Mouse (Mus musculus) kidney, embryonic 14.5 days (tissue): ENCODE measurements at regions not wholly inside any gene's neighbourhood (a gene's known extent, or its start where the extent isn't known, plus 50 kb on each side); places are given as distances from the start of the nearest gene placed in this dataset.

ENCODE experiments used
- ATAC-seq: fragments of 200-750 bp; cut with Nextera tagmentation; 2 replicates; pipeline ENCODE4 v1.8.0; 2017; ENCODE audit warnings: moderate number of reproducible peaks, mild to moderate bottlenecking, moderate TSS enrichment, moderate library complexity; ENCODE audit not compliant: low FRiP score, low TSS enrichment
- H3K27ac ChIP-seq: fragments of 300-500 bp; sonication (generic); 2 replicates; pipeline ENCODE4 v1.5.1; 2014; ENCODE audit warnings: low read depth, mild to moderate bottlenecking, low read length, moderate library complexity, mixed read lengths
- H3K27me3 ChIP-seq: fragments of 300-500 bp; sonication (generic); 2 replicates; pipeline ENCODE4 v1.6.1; 2014; ENCODE audit warnings: mild to moderate bottlenecking, low read length; ENCODE audit not compliant: control insufficient read depth, insufficient read depth
- H3K36me3 ChIP-seq: fragments of 300-500 bp; sonication (generic); 2 replicates; pipeline ENCODE4 v1.6.1; 2014; ENCODE audit warnings: low read length, mixed read lengths; ENCODE audit not compliant: control insufficient read depth, insufficient read depth
- H3K4me1 ChIP-seq: fragments of 300-500 bp; sonication (generic); 2 replicates; pipeline ENCODE4 v1.6.1; 2014; ENCODE audit warnings: low read length, mixed read lengths; ENCODE audit not compliant: control insufficient read depth, insufficient read depth
- H3K4me2 ChIP-seq: fragments of 300-500 bp; sonication (generic); replicated peaks from 2 replicates; pipeline ENCODE4 v1.6.1; 2014; ENCODE audit warnings: low read depth, mild to moderate bottlenecking, low read length
- H3K4me3 ChIP-seq: fragments of 300-500 bp; sonication (generic); 2 replicates; pipeline ENCODE4 v1.5.1; 2014; ENCODE audit warnings: mild to moderate bottlenecking, low read length
- H3K9ac ChIP-seq: fragments of 300-500 bp; sonication (generic); 2 replicates; pipeline ENCODE4 v1.6.1; 2014; ENCODE audit warnings: low read depth, mild to moderate bottlenecking, low read length, moderate library complexity
- H3K9me3 ChIP-seq: fragments of 300-500 bp; sonication (generic); 2 replicates; pipeline ENCODE4 v1.6.1; 2016; ENCODE audit warnings: low read length; ENCODE audit not compliant: control insufficient read depth
- WGBS: fragments of 180-500 bp; shearing (Covaris S2); extraction: QIAGEN DNeasy Blood & Tissue Kit; methylation state at CpG from one replicate; pipeline ENCODE4 v1.1.7; 2014; 5-methylcytosine and 5-hydroxymethylcytosine counted together

DNA sequence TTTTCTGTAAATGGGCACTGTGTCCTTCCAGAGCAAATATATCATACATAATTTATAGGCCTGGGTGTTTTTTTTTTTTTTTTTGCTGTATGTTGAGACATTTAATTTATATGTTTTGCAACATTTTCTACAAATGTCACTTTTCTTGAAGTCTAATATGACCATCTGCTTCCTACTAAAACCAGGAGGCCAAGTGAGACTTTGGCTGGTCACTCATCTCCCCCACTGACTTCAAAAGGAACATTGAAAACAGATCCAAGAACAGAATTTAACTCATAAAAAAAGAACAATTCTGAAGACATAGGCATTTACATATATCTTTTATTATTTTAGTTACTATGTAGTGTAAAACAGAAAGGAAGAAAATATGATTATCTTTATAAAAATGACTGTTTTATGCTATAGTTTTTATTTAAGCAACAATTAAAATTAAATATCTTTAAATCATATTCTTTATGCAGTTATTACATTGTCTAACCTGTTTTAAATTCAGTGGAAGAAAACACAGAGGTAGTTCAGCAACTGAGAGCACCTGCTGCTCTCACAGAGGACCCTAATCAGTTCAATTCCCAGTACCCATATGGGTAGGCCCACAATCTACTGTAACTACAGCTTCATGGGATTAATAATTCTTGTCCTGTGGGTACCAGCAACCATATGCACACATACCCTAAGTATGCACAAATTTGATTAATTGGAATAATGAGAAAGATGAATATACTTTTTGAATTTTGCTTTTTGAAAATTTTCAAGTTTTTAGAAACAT lies 592.5 kb downstream of the Etv1 start:
- Histone ChIP-seq H3K27me3 (no peaks in the 10 kb centered on the region), H3K9ac (no peak overlapping the region), H3K4me2 (no peak overlapping the region), H3K9me3 (no peaks in the 10 kb centered on the region), H3K27ac (no peak overlapping the region), H3K36me3 (no peaks in the 10 kb centered on the region), H3K4me3 (no peak overlapping the region), H3K4me1 (no peaks in the 10 kb centered on the region)
- no peak for ATAC-seq

DNA sequence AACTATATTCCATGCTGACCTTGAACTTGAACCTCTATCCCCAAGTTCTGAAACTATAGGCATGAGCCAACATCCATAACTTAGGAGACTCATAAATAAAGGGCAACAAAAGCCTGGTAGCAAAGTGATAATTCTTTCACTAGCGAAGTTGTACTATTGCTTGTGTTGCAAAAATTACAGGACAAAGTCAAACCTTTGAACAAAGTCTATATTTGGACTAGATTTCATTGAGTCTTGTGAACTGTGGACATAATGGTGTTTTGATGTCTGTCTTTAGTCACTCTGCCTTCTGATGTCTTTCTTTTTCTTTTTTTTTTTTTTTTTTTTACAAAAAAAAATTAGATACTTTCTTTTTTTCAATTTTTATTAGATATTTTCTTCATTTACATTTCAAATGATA lies 594.5 kb downstream of the Etv1 start:
- H3K27me3 ChIP-seq: no peaks in the 10 kb centered on the region
- H3K4me2 ChIP-seq: no peak overlapping the region
- H3K36me3 ChIP-seq: no peaks in the 10 kb centered on the region
- H3K4me1 ChIP-seq: no peaks in the 10 kb centered on the region
- ATAC-seq: no peak
- no peak overlapping the region for H3K9ac ChIP-seq
- 98% methylated on average over 1 of the region's 1 CpGs for WGBS
- H3K9me3 ChIP-seq: no peaks in the 10 kb centered on the region
- H3K4me3 ChIP-seq: no peak overlapping the region
- no peak overlapping the region for H3K27ac ChIP-seq
